28 mouse cellular contexts compared by ENCODE assay signal in the genomic region with DNA sequence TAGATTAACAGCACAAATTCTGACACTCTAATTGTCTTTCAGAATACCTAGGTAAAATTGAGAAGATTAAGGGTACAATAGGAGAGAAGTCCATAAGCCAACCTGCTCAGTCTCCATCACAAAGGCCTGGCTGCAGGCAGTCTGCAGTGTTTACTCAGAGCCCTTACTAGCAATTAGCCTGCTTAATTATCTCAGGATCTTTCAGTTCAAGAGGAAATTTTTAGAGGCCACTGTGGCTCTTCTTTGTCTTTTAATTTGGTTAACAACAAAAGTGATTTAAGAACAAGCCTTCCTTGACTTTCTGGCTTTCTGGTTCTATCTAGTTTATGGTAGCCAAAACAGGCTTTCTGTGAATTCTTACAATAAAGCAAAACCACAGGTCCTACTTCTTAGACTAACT.
"Had no signal": no experiment of that assay in that cellular context is flagged by ENCODE, and none has a peak within 500 bp of the region (broad histone marks: within the 10 kb centered on the region; RNA-seq: fewer than 3 reads in every experiment).

No protein-coding gene starts in this region.

- H3K27ac ChIP-seq: heart, adult 2 months; heart, embryonic 13.5 days; heart, embryonic 15.5 days; hindbrain, embryonic 13.5 days; hindbrain, embryonic 15.5 days; intestine, embryonic 15.5 days; left cerebral cortex, adult 2 months; limb, embryonic 10.5 days; limb, embryonic 12.5 days; liver, embryonic 13.5 days; liver, embryonic 15.5 days had no signal

- H3K9ac ChIP-seq: heart, embryonic 13.5 days; heart, embryonic 15.5 days; hindbrain, embryonic 13.5 days; hindbrain, embryonic 15.5 days; intestine, embryonic 15.5 days; limb, embryonic 12.5 days; liver, embryonic 13.5 days; liver, embryonic 15.5 days; liver, postnatal 0 days had no signal

- ATAC-seq: inflammation-experienced regulatory T-cells, adult 6 months; intestine, embryonic 15.5 days; intestine, postnatal 0 days; liver, postnatal 0 days had no signal

- H3K36me3 ChIP-seq: heart, embryonic 13.5 days; heart, embryonic 15.5 days; hindbrain, embryonic 15.5 days; intestine, embryonic 15.5 days; limb, embryonic 10.5 days; limb, embryonic 12.5 days; liver, embryonic 13.5 days; liver, embryonic 15.5 days had no signal

- H3K9me3 ChIP-seq: heart, embryonic 13.5 days; heart, embryonic 15.5 days; hindbrain, embryonic 13.5 days; hindbrain, embryonic 15.5 days; intestine, embryonic 15.5 days; limb, embryonic 10.5 days; limb, embryonic 12.5 days; liver, embryonic 13.5 days; liver, embryonic 15.5 days had no signal

- DNase-seq: gastrocnemius, postnatal 14 days; gastrocnemius, postnatal 36 days; heart, adult 2 months; heart, postnatal 14 days; heart, postnatal 36 days; kidney, adult 18-20 months; kidney, adult 8-10 months; kidney, postnatal 10 days; kidney, postnatal 25 days; kidney, postnatal 4 days; layer of hippocampus, adult 9-11 months; layer of hippocampus, postnatal 36 days; liver; liver, embryonic 13.5 days; liver, postnatal 0 days had no signal

- H3K27me3 ChIP-seq: heart, embryonic 13.5 days; heart, embryonic 15.5 days; hindbrain, embryonic 13.5 days; hindbrain, embryonic 15.5 days; intestine, embryonic 15.5 days; limb, embryonic 12.5 days; liver, embryonic 13.5 days; liver, embryonic 15.5 days had no signal

- H3K4me1 ChIP-seq: heart, embryonic 13.5 days; heart, embryonic 15.5 days; hindbrain, embryonic 13.5 days; hindbrain, embryonic 15.5 days; intestine, embryonic 15.5 days; limb, embryonic 10.5 days; limb, embryonic 12.5 days; liver, embryonic 13.5 days; liver, embryonic 15.5 days had no signal

- H3K4me2 ChIP-seq: heart, embryonic 11.5 days; heart, embryonic 13.5 days; heart, embryonic 15.5 days; hindbrain, embryonic 13.5 days; hindbrain, embryonic 15.5 days; intestine, embryonic 15.5 days; limb, embryonic 12.5 days; liver, embryonic 11.5 days; liver, embryonic 13.5 days; liver, embryonic 15.5 days had no signal

- H3K4me3 ChIP-seq: heart, adult 2 months; heart, embryonic 13.5 days; heart, embryonic 15.5 days; hindbrain, embryonic 13.5 days; hindbrain, embryonic 15.5 days; intestine, embryonic 15.5 days; left cerebral cortex, adult 2 months; limb, embryonic 10.5 days; limb, embryonic 12.5 days; liver, embryonic 13.5 days; liver, embryonic 15.5 days had no signal
